Mouse (Mus musculus) liver, adult 2 months (tissue): ENCODE measurements at regions not wholly inside any gene's neighbourhood (a gene's known extent, or its start where the extent isn't known, plus 50 kb on each side); places are given as distances from the start of the nearest gene placed in this dataset.

Experiments
- DNase-seq: peaks from one replicate; pipeline ENCODE4 v3.0.0-alpha.2; 2011; ENCODE audit warnings: low read depth, low spot score; ENCODE audit errors: extremely low read depth
- H3K27ac ChIP-seq: fragments of 200-500 bp; replicated peaks from 2 replicates; pipeline ENCODE4 v1.5.1; 2012; ENCODE audit warnings: low read depth, mild to moderate bottlenecking, control low read depth, inconsistent platforms, low read length; ENCODE audit not compliant: insufficient read depth
- H3K27me3 ChIP-seq: fragments of 200-500 bp; 2 replicates; pipeline ENCODE4 v1.6.1; 2012; ENCODE audit warnings: mild to moderate bottlenecking, moderate library complexity, low read length, inconsistent platforms; ENCODE audit not compliant: control insufficient read depth, insufficient read depth
- H3K36me3 ChIP-seq: fragments of 200-500 bp; 2 replicates; pipeline ENCODE4 v1.6.1; 2012; ENCODE audit warnings: low read length, inconsistent platforms; ENCODE audit not compliant: control insufficient read depth, insufficient read depth
- H3K4me1 ChIP-seq: fragments of 200-500 bp; 2 replicates; pipeline ENCODE4 v1.6.1; 2011; ENCODE audit warnings: low read length; ENCODE audit not compliant: control insufficient read depth, insufficient read depth
- H3K4me3 ChIP-seq: fragments of 200-500 bp; 2 replicates; pipeline ENCODE4 v1.5.1; 2011; ENCODE audit warnings: low read depth, mild to moderate bottlenecking, control low read depth, low read length, moderate library complexity; ENCODE audit not compliant: insufficient read depth
- H3K79me2 ChIP-seq: fragments of 200-500 bp; 2 replicates; pipeline ENCODE4 v1.6.1; 2012; ENCODE audit warnings: inconsistent platforms, mild to moderate bottlenecking, low read length, moderate library complexity; ENCODE audit not compliant: control insufficient read depth, insufficient read depth
- H3K9ac ChIP-seq: fragments of 200-500 bp; 2 replicates; pipeline ENCODE4 v1.6.1; 2012; ENCODE audit warnings: low read depth, mild to moderate bottlenecking, control low read depth, inconsistent platforms, low read length
- CTCF ChIP-seq: fragments of 200-500 bp; IDR thresholded peaks from 2 replicates; pipeline ENCODE4 v1.5.1; 2011; ENCODE audit warnings: low read depth, low read length, control low read depth
- POLR2A ChIP-seq: fragments of 200-500 bp; IDR thresholded peaks from 2 replicates; pipeline ENCODE4 v1.6.1; 2011; ENCODE audit warnings: low read length, control low read depth; ENCODE audit not compliant: insufficient read depth; ENCODE audit errors: extremely low read depth
- WGBS: fragments of 180-500 bp; shearing (Covaris S2); methylation state at CpG from one replicate; pipeline ENCODE4 v1.1.7; 2018; 5-methylcytosine and 5-hydroxymethylcytosine counted together

DNA sequence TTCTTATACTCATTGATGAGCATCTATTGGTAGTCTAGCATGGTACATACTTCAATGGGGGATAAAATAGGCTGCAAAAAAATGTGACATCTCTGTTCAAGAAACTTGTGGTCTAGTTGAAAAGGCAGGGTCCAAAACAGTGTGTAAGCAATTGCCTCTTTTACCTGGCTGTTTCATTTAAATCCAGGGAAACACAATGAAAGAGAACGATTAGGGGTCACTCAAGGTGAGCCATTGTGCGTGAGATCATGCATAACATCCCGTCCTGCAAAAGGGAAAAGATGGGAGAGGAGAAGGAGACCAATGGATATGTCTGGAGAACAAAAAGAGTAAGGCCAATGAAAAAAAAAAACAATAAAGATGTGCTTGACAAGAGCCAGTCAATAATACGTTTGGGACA is 93.6 kb upstream of the Olfm4 start:
- H3K36me3 ChIP-seq: no peaks in the 10 kb centered on the region
- H3K79me2 ChIP-seq: no peaks in the 10 kb centered on the region
- TF ChIP-seq POLR2A (no peak), CTCF (no peak)
- 79% methylated on average over 4 of the region's 4 CpGs for WGBS
- no peak overlapping the region for H3K4me3 ChIP-seq
- no peak overlapping the region for H3K27ac ChIP-seq
- no peak overlapping the region for H3K9ac ChIP-seq
- no peak for DNase-seq
- no peaks in the 10 kb centered on the region for H3K4me1 ChIP-seq
- H3K27me3 ChIP-seq: peaks cover 2% of the 10 kb centered on the region; the same call in 1 of the 2 replicates

DNA sequence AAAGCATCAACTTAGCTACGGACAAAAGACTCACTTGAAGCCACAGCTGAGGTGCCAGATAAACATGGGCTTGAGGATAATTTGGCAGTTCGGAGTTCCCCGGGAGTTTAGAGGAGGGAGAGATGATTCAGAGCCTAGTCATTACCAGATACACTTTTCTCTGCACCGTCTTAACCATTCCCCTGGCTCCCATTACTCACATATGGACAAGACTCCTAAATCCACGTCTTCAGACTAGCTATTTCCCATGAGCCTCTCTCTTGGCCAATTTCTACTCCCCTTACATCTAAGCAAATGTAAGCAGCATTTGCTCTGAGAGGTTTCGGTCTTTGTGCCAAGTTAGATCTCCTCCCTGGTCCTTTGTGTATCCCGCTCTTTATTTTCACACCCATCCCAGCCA is 100.4 kb upstream of the Olfm4 start:
- H3K36me3 ChIP-seq: no peaks in the 10 kb centered on the region
- no peak for TF ChIP-seq CTCF
- no peak for TF ChIP-seq POLR2A
- 79% methylated on average over 7 of the region's 7 CpGs for WGBS
- H3K79me2 ChIP-seq: no peaks in the 10 kb centered on the region
- H3K4me3 ChIP-seq: no peak overlapping the region
- H3K9ac ChIP-seq: no peak overlapping the region
- DNase-seq: no peak
- H3K27me3 ChIP-seq: peaks cover 2% of the 10 kb centered on the region; the same call in 1 of the 2 replicates
- H3K27ac ChIP-seq: no peak overlapping the region
- H3K4me1 ChIP-seq: no peaks in the 10 kb centered on the region

DNA sequence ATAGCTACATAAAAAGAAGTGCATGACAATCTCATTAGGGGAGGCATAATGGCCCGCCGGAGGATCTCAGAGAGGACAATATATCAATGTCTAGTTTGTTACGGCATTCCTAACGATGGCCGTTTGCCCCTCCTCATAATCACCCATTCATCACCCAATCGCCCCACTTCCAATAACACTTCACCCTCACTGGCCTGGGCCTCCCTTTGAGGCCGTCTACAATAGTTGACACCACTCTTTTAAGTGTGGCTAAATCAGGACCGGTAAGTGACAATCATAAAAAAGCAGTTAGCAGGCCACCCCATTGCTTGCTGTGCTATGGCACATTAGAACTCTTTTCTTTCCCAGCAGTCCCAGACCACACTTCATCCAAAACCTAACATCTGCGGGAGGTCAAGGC is 102.2 kb upstream of the Olfm4 start:
- no peak for DNase-seq
- peaks cover 2% of the 10 kb centered on the region; the same call in 1 of the 2 replicates for H3K27me3 ChIP-seq
- no peak overlapping the region for H3K27ac ChIP-seq
- TF ChIP-seq POLR2A (no peak), CTCF (no peak)
- H3K9ac ChIP-seq: no peak overlapping the region
- H3K79me2 ChIP-seq: no peaks in the 10 kb centered on the region
- no peaks in the 10 kb centered on the region for H3K4me1 ChIP-seq
- H3K4me3 ChIP-seq: no peak overlapping the region
- H3K36me3 ChIP-seq: no peaks in the 10 kb centered on the region
- WGBS: 76% methylated on average over 9 of the region's 9 CpGs

DNA sequence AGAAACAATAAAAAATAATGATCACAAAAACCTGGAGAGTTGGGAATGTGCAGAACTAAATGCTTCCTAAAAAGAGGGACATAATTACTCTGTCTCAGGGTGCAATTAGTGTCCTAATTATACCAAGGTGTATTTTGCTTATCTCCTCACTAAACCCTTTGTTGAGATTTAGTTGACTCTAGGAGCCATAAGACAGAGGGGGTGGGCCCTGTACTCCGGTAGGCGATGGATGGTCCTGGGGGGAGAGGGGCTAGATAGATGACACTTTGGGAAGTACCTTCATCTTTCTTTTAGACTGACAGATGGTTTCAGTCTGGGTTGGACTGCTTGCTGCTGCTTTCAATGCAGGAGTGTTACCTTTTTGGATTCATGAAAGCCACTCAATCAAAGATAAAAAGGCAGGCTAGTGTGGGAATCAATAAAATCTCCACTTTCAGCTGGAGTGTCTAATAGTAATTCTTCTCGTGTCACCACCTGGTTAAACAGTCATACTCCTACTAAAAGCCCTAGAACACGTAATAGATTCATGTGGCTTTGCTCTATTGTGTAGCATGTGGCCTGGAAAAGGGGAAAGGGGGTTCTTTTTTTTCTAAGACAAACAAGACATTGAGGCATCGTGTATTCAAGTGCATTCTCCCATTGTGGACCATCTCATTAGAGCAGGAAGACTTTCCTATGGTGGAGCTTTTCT is 103.7 kb upstream of the Olfm4 start:
- 52% methylated on average over 5 of the region's 5 CpGs for WGBS
- no peak overlapping the region for H3K9ac ChIP-seq
- no peaks in the 10 kb centered on the region for H3K4me1 ChIP-seq

DNA sequence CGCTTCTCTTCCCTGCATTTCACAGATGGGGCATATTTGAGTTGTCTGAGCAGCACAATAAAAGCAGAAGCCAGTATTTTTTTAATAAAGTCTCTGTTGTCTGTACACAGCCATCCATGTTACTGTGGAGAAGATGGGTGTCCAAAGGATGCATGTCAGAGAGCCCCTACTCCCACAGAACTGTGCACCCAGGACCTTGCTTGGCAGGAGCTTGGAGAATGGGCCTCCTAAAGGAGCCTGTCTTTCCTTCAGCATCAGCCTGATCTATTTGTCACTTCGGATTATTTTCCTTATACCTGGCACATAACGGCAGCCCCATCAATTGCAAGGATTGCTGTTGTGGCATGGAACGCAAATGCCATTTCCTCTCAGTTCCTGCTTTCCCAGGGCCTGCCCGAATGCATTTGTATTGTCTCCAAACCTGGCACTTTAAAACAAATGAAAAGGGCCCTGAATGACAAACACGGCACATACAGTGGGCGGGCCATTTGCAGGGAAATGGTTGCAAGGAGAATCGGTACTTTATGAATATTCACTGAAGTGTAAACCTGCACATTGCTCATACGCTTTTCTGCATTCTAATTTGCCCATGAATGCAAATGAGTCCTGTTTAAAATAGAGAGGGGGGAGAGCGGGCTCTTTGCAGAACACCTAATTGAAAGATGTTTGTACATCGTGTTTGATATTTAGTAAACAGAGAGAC is 104.4 kb upstream of the Olfm4 start:
- 78% methylated on average over 11 of the region's 11 CpGs for WGBS
- no peaks in the 10 kb centered on the region for H3K36me3 ChIP-seq
- TF ChIP-seq POLR2A: no peak
- no peak for TF ChIP-seq CTCF
- no peaks in the 10 kb centered on the region for H3K27me3 ChIP-seq
- no peaks in the 10 kb centered on the region for H3K79me2 ChIP-seq
- H3K4me1 ChIP-seq: no peaks in the 10 kb centered on the region
- no peak overlapping the region for H3K27ac ChIP-seq
- H3K4me3 ChIP-seq: no peak overlapping the region
- no peak for DNase-seq
- no peak overlapping the region for H3K9ac ChIP-seq

More for the DNA sequence above, 103.7 kb upstream of the Olfm4 start:
- TF ChIP-seq POLR2A (no peak), CTCF (no peak)
- Histone ChIP-seq H3K4me3 (no peak overlapping the region), H3K27me3 (no peaks in the 10 kb centered on the region), H3K36me3 (no peaks in the 10 kb centered on the region), H3K27ac (no peak overlapping the region), H3K79me2 (no peaks in the 10 kb centered on the region)
- no peak for DNase-seq

DNA sequence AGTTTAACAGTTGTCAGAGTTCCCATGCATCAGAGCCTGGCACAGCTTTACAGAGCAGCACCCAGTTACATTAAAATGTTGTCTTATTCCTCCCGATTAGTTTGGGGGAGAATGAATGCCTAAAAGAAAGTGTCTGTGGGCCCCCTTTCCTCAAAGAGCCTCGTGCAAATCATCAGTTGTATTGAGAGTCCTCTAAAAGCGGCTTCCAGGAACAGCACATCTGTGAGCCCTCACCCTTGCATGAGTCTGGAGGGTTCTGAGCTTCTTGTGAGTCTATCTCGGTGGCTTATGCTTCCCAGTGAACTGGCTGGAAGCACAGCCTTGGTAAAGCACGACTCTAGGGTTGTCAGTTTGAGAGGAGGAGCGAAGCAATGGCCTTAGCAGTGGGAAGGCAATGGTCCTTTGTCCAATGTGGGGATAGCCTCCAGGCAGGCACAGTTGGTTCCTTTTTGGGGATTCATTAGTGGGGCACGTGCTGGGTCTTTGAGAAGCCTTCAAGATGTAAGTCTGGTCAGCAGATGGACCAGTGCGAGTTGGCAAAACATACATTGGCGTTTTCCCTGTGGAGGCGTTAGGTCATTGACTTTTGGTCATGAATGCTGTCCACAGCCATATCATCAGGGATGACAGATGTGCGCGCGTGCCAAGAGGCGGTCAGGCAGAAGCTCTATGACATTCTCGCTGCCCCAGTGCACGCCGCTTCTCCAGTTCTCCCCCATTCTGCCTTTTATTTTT is 105.4 kb upstream of the Olfm4 start:
- no peaks in the 10 kb centered on the region for H3K36me3 ChIP-seq
- no peak overlapping the region for H3K27ac ChIP-seq
- 83% methylated on average over 17 of the region's 17 CpGs for WGBS
- H3K4me3 ChIP-seq: no peak overlapping the region
- H3K79me2 ChIP-seq: no peaks in the 10 kb centered on the region
- H3K9ac ChIP-seq: no peak overlapping the region
- no peak for TF ChIP-seq CTCF
- TF ChIP-seq POLR2A: no peak
- DNase-seq: no peak
- H3K4me1 ChIP-seq: no peaks in the 10 kb centered on the region
- no peaks in the 10 kb centered on the region for H3K27me3 ChIP-seq
